Mouse (Mus musculus) neural tube, embryonic 11.5 days (tissue): ENCODE data around the gene H2afx. TPM values are rescaled to one million over a fixed set of nuclear protein-coding genes. Genes with fewer than 3 reads are reported as not detected.

Experiments
- ATAC-seq: fragments of 200-750 bp; cut with Nextera tagmentation; 2 replicates; pipeline ENCODE4 v1.8.0; 2017; ENCODE audit warnings: moderate number of reproducible peaks, mild to moderate bottlenecking, moderate TSS enrichment, moderate library complexity; ENCODE audit not compliant: insufficient read depth, low FRiP score, low TSS enrichment
- DNase-seq: peaks from one replicate; pipeline ENCODE4 v3.0.0-alpha.2; 2015; ENCODE audit warnings: low spot score
- H3K27ac ChIP-seq: fragments of 300-500 bp; sonication (generic); 2 replicates; pipeline ENCODE4 v1.5.1; 2014; ENCODE audit warnings: low read depth, mild to moderate bottlenecking, low read length
- H3K27me3 ChIP-seq: fragments of 300-500 bp; sonication (generic); 2 replicates; pipeline ENCODE4 v1.6.1; 2014; ENCODE audit warnings: mild to moderate bottlenecking, low read length, mixed read lengths; ENCODE audit not compliant: control insufficient read depth, insufficient read depth
- H3K36me3 ChIP-seq: fragments of 300-500 bp; sonication (generic); 2 replicates; pipeline ENCODE4 v1.6.1; 2014; ENCODE audit warnings: mild to moderate bottlenecking, low read length, moderate library complexity, mixed read lengths; ENCODE audit not compliant: control insufficient read depth, insufficient read depth
- H3K4me1 ChIP-seq: fragments of 300-500 bp; sonication (generic); 2 replicates; pipeline ENCODE4 v1.6.1; 2014; ENCODE audit warnings: low read length, mixed read lengths; ENCODE audit not compliant: control insufficient read depth, insufficient read depth
- H3K4me2 ChIP-seq: fragments of 300-500 bp; sonication (generic); 2 replicates; pipeline ENCODE4 v1.6.1; 2014; ENCODE audit warnings: low read depth, mild to moderate bottlenecking, moderate library complexity
- H3K4me3 ChIP-seq: fragments of 300-500 bp; sonication (generic); 2 replicates; pipeline ENCODE4 v1.5.1; 2014; ENCODE audit warnings: low read depth, low read length
- H3K9ac ChIP-seq: fragments of 300-500 bp; sonication (generic); 2 replicates; pipeline ENCODE4 v1.6.1; 2014; ENCODE audit warnings: mild to moderate bottlenecking, low read length
- H3K9me3 ChIP-seq: fragments of 300-500 bp; sonication (generic); 2 replicates; pipeline ENCODE4 v1.6.1; 2016; ENCODE audit warnings: low read length; ENCODE audit not compliant: control insufficient read depth
- WGBS: fragments of 180-500 bp; shearing (Covaris S2); extraction: QIAGEN DNeasy Blood & Tissue Kit; methylation state at CpG from one replicate; pipeline ENCODE4 v1.1.7; 2014; 5-methylcytosine and 5-hydroxymethylcytosine counted together
- polyA plus RNA-seq: library from polyadenylated mRNA; unstranded; fragments of >200 nt; fragmentation: Nextera tagmentation; extraction: Ambion mirVana; gene quantifications from 2 replicates; pipeline ENCODE4 v1.2.1, GENCODE M21; 2014

The H2afx gene
- polyA plus RNA-seq, 1 experiment from 2014 or later, result 366 TPM

- Histone ChIP-seq H3K9ac (no peak overlapping the region), H3K27ac (no peak overlapping the region), H3K4me3 (no peak overlapping the region), H3K4me1 (peaks cover 19% of the 10 kb centered on the region), H3K27me3 (no peaks in the 10 kb centered on the region), H3K4me2 (no peak overlapping the region), H3K9me3 (no peaks in the 10 kb centered on the region), H3K36me3 (peaks cover 13% of the 10 kb centered on the region)
- DNase-seq (no peak), ATAC-seq (no peak)
- WGBS, result 76% methylated on average over 4 of the region's 4 CpGs
Measured at GRCm38 (mm10) chr9:44314257-44314547, 20.3 kb upstream of the H2afx start.

- no peak for DNase-seq
- Histone ChIP-seq H3K27me3 (no peaks in the 10 kb centered on the region), H3K36me3 (peaks cover 13% of the 10 kb centered on the region), H3K4me2 (no peak overlapping the region), H3K4me3 (no peak overlapping the region), H3K9me3 (no peaks in the 10 kb centered on the region), H3K9ac (no peak overlapping the region), H3K4me1 (peaks cover 20% of the 10 kb centered on the region), H3K27ac (no peak overlapping the region)
- ATAC-seq, result no peak
- 93% methylated on average over 18 of the region's 18 CpGs for whole genome bisulfite sequencing
Measured at GRCm38 (mm10) chr9:44314910-44315309, 19.6 kb upstream of the H2afx start.

DNA sequence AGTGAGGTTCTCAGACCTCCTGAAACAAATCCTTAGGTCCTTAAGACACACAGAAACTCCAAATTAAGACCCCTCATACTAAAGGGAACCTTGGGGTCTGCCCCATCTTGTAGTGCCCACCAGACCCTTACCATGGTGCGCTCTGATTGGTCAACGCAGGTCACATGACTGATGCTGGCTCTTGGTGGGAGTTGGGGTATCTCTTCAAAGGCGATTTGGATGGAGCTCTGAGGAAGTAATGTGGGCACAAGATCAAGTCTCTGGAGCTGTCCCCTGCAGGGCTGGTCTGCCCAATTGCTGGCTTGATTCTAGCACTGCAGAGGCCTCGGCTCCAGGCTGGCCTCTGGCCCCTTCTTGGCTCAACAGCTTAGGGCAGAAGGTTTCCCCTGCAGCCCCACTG lies 17.0 kb upstream of the H2afx start:
- 72% methylated on average over 4 of the region's 4 CpGs for WGBS
- H3K4me2 ChIP-seq, result no peak overlapping the region
- DNase-seq, result no peak
- H3K27me3 ChIP-seq, result no peaks in the 10 kb centered on the region
- no peak overlapping the region for H3K4me3 ChIP-seq
- no peaks in the 10 kb centered on the region for H3K9me3 ChIP-seq
- H3K9ac ChIP-seq, result no peak overlapping the region
- H3K27ac ChIP-seq, result no peak overlapping the region
- peaks cover 13% of the 10 kb centered on the region for H3K36me3 ChIP-seq
- H3K4me1 ChIP-seq, result peaks cover 21% of the 10 kb centered on the region
- no peak for ATAC-seq

DNA sequence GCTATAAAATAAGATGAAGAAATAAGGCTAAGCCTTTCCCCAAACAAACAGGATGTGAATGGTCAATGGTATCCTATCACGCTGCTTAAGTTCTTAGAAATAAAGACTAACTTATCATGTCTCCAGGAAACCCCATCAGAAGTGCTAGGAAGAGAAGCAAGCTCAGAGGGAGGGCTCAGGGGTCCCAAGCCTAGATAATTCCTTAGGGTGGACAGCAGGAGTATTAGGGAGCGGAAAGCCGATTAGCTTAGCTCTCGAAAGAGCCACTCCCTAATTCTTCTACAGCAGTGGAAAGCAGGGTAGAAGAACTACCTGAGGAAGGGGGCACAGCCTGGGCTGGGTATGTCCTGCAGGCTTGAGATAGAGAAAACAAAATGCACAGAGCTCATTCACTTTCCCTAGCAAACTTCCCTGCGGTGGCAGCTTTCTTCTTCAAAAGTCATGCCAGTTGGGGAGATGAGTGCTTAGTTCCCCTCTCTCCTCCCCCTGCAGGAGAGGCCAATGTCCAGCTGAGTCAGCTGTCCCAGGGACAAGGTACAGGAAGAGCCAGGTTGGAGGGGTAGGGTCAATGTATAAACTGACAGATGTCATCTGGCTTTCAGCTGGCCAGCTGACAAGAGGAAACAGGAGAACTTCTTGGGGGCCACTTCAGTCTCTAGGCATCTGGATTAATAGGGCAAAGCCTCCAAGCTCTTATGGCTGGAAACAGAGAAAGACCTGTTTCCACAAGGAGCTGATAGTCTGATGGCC lies 16.2 kb upstream of the H2afx start:
- DNase-seq, result no peak
- Histone ChIP-seq H3K27ac (no peak overlapping the region), H3K27me3 (no peaks in the 10 kb centered on the region), H3K4me2 (peak overlapping the region; percentile 93), H3K9me3 (no peaks in the 10 kb centered on the region), H3K4me1 (peaks cover 21% of the 10 kb centered on the region), H3K9ac (peak overlapping the region; percentile 14), H3K36me3 (peaks cover 12% of the 10 kb centered on the region), H3K4me3 (peak overlapping the region; percentile 91; the same call in 1 of the 2 replicates)
- 70% methylated on average over 5 of the region's 5 CpGs for WGBS
- ATAC-seq, result no peak

- Histone ChIP-seq H3K4me2 (peak overlapping the region; percentile 93), H3K9ac (peak overlapping the region; percentile 14; the same call in 1 of the 2 replicates), H3K36me3 (peaks cover 9% of the 10 kb centered on the region), H3K27ac (no peak overlapping the region), H3K4me3 (peak overlapping the region; percentile 91), H3K4me1 (peaks cover 21% of the 10 kb centered on the region), H3K9me3 (no peaks in the 10 kb centered on the region), H3K27me3 (no peaks in the 10 kb centered on the region)
- DNase-seq (no peak), ATAC-seq (no peak)
- WGBS, result 44% methylated on average over 3 of the region's 3 CpGs
Measured at GRCm38 (mm10) chr9:44318826-44319095, 15.7 kb upstream of the H2afx start.

DNA sequence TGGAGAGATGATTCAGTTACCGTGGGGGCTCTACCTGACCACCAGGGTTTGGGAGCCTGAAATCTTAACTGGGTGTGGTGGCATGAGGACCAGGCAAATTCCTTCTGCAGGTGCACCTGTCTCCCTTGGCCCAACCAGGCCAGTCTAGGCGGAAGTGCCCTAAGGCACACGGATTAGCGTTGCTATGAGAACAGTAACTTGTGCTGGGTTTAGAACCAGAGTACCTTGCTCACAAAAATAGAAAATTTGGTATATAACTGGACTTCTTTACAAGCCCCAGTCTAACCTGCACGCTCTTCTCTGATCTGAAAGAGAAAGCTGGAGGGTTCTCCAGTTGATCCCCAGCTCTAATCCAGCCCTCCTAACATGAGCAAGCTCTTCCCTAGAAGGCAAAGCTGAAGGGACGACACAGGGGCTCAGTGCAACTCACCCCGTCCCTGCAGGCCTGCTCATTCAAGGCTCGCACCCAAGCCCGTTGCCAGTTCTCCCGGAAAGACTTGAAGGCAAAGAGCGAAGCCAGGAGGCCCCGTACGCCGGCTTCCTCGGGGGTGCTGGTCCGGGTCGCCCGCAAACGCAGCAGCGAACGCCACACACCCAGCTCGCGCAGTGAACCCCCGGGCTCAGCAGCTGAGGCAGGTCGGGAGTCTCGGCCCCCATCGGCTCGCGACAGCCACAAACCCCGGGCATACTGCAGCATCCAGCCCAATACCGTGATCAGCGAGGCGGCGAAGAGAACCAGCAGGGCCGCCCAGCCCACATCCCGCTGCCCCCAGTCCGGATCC lies 15.2 kb upstream of the H2afx start:
- H3K4me1 ChIP-seq, result peaks cover 21% of the 10 kb centered on the region

DNA sequence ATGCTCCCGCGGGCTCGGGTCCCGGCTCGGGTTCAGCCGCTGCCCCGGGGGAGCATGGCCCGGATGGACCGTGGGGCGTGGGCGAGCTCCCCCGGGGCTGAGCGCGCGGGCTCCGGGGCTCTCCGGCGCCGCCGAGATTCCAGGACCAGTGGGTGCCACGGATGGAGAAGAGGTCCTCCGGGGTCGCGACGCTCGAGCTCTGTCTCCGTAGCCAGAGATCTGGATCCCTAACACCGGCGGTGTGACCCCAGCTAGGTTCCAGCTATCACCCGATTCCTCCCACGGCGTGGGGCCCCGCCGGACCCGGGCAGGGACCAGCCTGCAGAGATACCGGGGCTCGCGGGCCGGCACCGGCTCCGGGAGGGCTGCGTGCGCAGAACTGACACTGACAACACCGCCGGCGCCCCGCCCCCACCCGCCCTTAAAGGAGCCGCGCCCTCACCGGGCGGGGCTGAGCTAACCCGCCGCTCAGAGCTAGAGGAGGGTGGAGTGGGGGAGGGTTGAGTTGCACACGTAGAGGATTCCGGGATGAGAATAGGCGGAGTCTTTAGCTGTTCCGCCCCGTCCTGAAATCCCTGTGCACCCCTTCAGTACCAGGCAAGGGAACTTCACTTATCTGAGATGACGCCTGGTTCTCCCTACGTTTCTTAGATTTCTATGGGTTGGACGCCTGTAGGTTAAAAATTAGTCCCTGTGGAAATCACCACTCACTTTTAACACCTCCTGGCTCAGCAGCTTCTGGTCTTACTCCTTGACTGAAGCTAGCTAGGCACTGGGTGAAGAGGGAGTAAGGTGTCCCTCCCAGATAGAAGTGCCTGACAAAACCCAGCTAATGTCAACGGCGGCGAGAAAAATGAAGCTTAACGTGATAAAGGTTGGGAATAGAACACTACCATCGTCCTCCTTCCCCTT lies 14.4 kb upstream of the H2afx start, which contains the start of gene C2cd2l:
TSS of gene C2cd2l (minus strand) at position 399 of the 912 bp plus-strand sequence.
- Histone ChIP-seq H3K27me3 (no peaks in the 10 kb centered on the region), H3K4me3 (peak within 1 kb of the TSS; percentile 91), H3K4me1 (peaks cover 21% of the 10 kb centered on the region), H3K9ac (peak within 1 kb of the TSS; percentile 85), H3K9me3 (no peaks in the 10 kb centered on the region), H3K36me3 (peaks cover 3% of the 10 kb centered on the region), H3K4me2 (peak within 1 kb of the TSS; percentile 93), H3K27ac (0 out of 2 replicates have a peak within 1 kb of the TSS, but pooled peaks have one; percentile 42)
- ATAC-seq (peak; percentile 99), DNase-seq (peak; percentile 95)
- under 1% methylated on average over 66 of the region's 67 CpGs for WGBS

More for the DNA sequence above, 15.2 kb upstream of the H2afx start:
- peak; percentile 49 for DNase-seq
- 3% methylated on average over 36 of the region's 37 CpGs for WGBS
- Histone ChIP-seq H3K36me3 (peaks cover 6% of the 10 kb centered on the region), H3K27me3 (no peaks in the 10 kb centered on the region), H3K9ac (peak overlapping the region; percentile 85), H3K9me3 (no peaks in the 10 kb centered on the region), H3K27ac (no peak overlapping the region), H3K4me2 (peak overlapping the region; percentile 93), H3K4me3 (peak overlapping the region; percentile 91)
- ATAC-seq, result 0 out of 2 replicates have a peak, but pooled peaks have one; percentile 23

GRCm38 (mm10) chr9:44320799-44321133 lies 13.7 kb upstream of the H2afx start:
- H3K27ac ChIP-seq, result 0 out of 2 replicates have a peak overlapping the region, but pooled peaks have one; percentile 42
- H3K4me1 ChIP-seq, result peaks cover 21% of the 10 kb centered on the region
- no peak for ATAC-seq
- H3K4me3 ChIP-seq, result peak overlapping the region; percentile 91
- DNase-seq, result no peak
- peak overlapping the region; percentile 93 for H3K4me2 ChIP-seq
- H3K9me3 ChIP-seq, result no peaks in the 10 kb centered on the region
- H3K27me3 ChIP-seq, result no peaks in the 10 kb centered on the region
- WGBS, result 28% methylated on average over 6 of the region's 6 CpGs
- H3K36me3 ChIP-seq, result no peaks in the 10 kb centered on the region; the same call in 1 of the 2 replicates
- H3K9ac ChIP-seq, result peak overlapping the region; percentile 85
